Mouse (Mus musculus) heart, adult 2 months (tissue): Measurements from ENCODE around the gene Tnni2.

Experiments
- CTCF ChIP-seq: fragments of 200-600 bp; IDR thresholded peaks from 2 replicates; pipeline ENCODE4 v1.8.1; 2022; ENCODE audit warnings: antibody characterized with exemption, mild to moderate bottlenecking, moderate library complexity
- EP300 ChIP-seq: fragments of 200-500 bp; IDR thresholded peaks from 2 replicates; pipeline ENCODE4 v1.6.1; 2011; ENCODE audit warnings: low read depth, low read length, control low read depth; ENCODE audit not compliant: insufficient read depth
- POLR2A ChIP-seq: fragments of 200-500 bp; IDR thresholded peaks from 2 replicates; pipeline ENCODE4 v1.6.1; 2011; ENCODE audit warnings: mild to moderate bottlenecking, low read depth, low read length, control low read depth; ENCODE audit not compliant: insufficient read depth

DNA sequence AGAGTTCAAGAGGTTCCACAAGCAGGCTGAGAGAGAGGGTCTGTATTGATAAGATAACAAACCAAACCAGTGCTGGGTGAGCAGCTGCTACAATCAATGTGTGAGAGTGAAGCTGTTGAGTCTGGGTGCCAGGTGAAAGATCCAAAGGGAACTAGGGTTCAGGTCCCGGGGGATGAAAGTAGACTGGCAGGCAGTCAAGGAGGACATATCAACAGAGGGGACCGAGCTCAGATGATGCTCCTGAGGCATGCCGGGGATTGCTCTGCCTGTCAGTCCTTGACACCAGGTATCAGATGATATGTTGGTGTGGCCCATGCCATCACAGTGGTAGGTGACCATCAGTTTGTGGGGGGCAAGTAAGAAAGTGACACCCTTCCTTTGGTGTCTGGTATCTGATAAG lies 15.2 kb downstream of the Tnni2 start:
- TF ChIP-seq CTCF: no peak
- TF ChIP-seq EP300: no peak
- no peak for TF ChIP-seq POLR2A
